Mouse (Mus musculus) small intestine, adult 2 months (tissue): ENCODE results near the gene Klk1b4.

Experiments used
- CTCF ChIP-seq: fragments of 200-500 bp; IDR thresholded peaks from 2 replicates; pipeline ENCODE4 v1.5.1; 2012; ENCODE audit warnings: low read depth, mild to moderate bottlenecking, control low read depth, inconsistent platforms, low read length, moderate library complexity, mixed read lengths; ENCODE audit not compliant: insufficient replicate concordance, insufficient read length; ENCODE audit errors: extremely low read depth
- POLR2A ChIP-seq: fragments of 200-500 bp; IDR thresholded peaks from 2 replicates; pipeline ENCODE4 v1.6.1; 2012; ENCODE audit warnings: low read depth, mild to moderate bottlenecking, control low read depth, inconsistent platforms, low read length, moderate library complexity

DNA sequence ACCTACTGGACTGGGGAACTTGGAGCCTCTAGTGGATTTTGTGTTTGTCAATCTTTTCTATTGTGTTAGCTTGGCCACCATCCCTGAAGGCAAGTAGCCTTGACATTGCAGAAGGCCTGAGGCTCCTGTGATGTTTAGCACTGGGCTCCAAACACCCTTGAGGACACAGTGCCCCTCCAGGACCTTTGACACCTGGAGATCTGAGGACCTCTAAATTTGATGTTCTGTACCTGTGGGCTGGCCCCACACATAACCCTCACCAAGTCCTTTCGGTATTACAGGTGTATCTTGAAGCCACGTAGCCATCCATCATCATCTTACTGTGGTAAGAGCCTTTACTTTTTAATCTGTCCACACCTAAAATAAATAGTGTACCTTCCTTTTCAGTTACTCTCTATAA lies 40.7 kb downstream of the Klk1b4 start:
- TF ChIP-seq CTCF (no peak), POLR2A (no peak)
